ENCODE assay signal across 8 mouse cellular contexts in genomic region chr4:24574276-24574675, GRCm38 (mm10).
A peak's percentile ranks its signal among the peaks of the same experiment; 100 is the strongest.
DNase-seq lines count a peak whose midpoint lies in the region; ATAC-seq lines count a peak whose summit lies in the region.

No protein-coding gene starts in this region.

- DNase-seq in ZHBTc4 (ENCODE audit: low read depth, low spot score): peak; percentile 83
- peak; percentile 91 to 93 for DNase-seq in cerebellum, postnatal 10 days
- peak; percentile 88 to 93 for DNase-seq in frontal cortex, postnatal 25 days (ENCODE audit: low spot score in 2 of 2)
- peak; percentile 88 for DNase-seq in intestine, embryonic 14.5 days (ENCODE audit: low spot score)
- DNase-seq in left cerebral cortex, postnatal 10 days (ENCODE audit: extremely low spot score in 1 of 2, low spot score in 2 of 2): peak; percentile 79 to 83
- DNase-seq in midbrain, embryonic 10.5 days (ENCODE audit: low spot score): peak; percentile 77
- DNase-seq in right cerebral cortex, postnatal 25 days: peak; percentile 78
- DNase-seq in urinary bladder, postnatal 25 days (ENCODE audit: low spot score): peak; percentile 79

- H3K9ac ChIP-seq in intestine, embryonic 14.5 days (ENCODE audit: low read length): no peak overlapping the region

- intact Hi-C loops in left cerebral cortex, postnatal 10 days (cut with DNase I): loop anchor here (10.0 kb wide), 1 partner anchor 319 kb away; no protein-coding TSS in a partner anchor

- H3K4me2 ChIP-seq in intestine, embryonic 14.5 days (ENCODE audit: low read length): no peak overlapping the region

- H3K27ac ChIP-seq in intestine, embryonic 14.5 days (ENCODE audit: low read depth): no peak overlapping the region
- no peak overlapping the region for H3K27ac ChIP-seq in midbrain, embryonic 10.5 days (replicated peaks)

- ATAC-seq in intestine, embryonic 14.5 days (replicated peaks; ENCODE audit: low FRiP score, low TSS enrichment, low read depth): peak; percentile 47; the same call in 1 of the 2 replicates

- H3K4me3 ChIP-seq in intestine, embryonic 14.5 days (ENCODE audit: low read depth, low read length): no peak overlapping the region
- no peak overlapping the region for H3K4me3 ChIP-seq in midbrain, embryonic 10.5 days

- 21% methylated on average over 6 of the region's 6 CpGs for WGBS in intestine, embryonic 14.5 days
- WGBS in midbrain, embryonic 10.5 days: 22% methylated on average over 6 of the region's 6 CpGs

- H3K36me3 ChIP-seq in intestine, embryonic 14.5 days (ENCODE audit: control insufficient read depth, insufficient read depth, low read length): peaks cover 12% of the 10 kb centered on the region
- peaks cover 40% of the 10 kb centered on the region for H3K36me3 ChIP-seq in midbrain, embryonic 10.5 days

- H3K9me3 ChIP-seq in intestine, embryonic 14.5 days (ENCODE audit: control insufficient read depth, low read length): no peaks in the 10 kb centered on the region
- H3K9me3 ChIP-seq in midbrain, embryonic 10.5 days (replicated peaks): no peaks in the 10 kb centered on the region; the same call in 1 of the 2 replicates

- no peaks in the 10 kb centered on the region for H3K27me3 ChIP-seq in intestine, embryonic 14.5 days (replicated peaks; ENCODE audit: control insufficient read depth, insufficient read depth, low read length)
- no peaks in the 10 kb centered on the region for H3K27me3 ChIP-seq in midbrain, embryonic 10.5 days (ENCODE audit: low read depth, poor library complexity, severe bottlenecking)

- H3K4me1 ChIP-seq in intestine, embryonic 14.5 days (replicated peaks; ENCODE audit: control insufficient read depth, insufficient read depth, low read length): no peaks in the 10 kb centered on the region
- H3K4me1 ChIP-seq in midbrain, embryonic 10.5 days: no peaks in the 10 kb centered on the region
